Mouse (Mus musculus) MEL (cell line): ENCODE measurements around the gene Arid1b. TPM values are rescaled to one million over a fixed set of nuclear protein-coding genes. Genes with fewer than 3 reads are reported as not detected.

Experiments
- DNase-seq: peaks from one replicate; pipeline ENCODE4 v3.0.0; 2011; ENCODE audit warnings: low read depth, low spot score
- H3K27ac ChIP-seq: 2 replicates; pipeline ENCODE4 v1.5.1; 2012; ENCODE audit warnings: low read depth, mild to moderate bottlenecking, control low read depth, low read length, moderate library complexity; ENCODE audit not compliant: control insufficient read depth
- H3K27me3 ChIP-seq, 2 experiments: fragments of 150-350 bp in 1 of 2; sonication (generic) in 1 of 2; 2 replicates each; pipeline ENCODE4 v1.6.1; 2012; ENCODE audit warnings: low read length in 2 of 2, mild to moderate bottlenecking in 2 of 2, improper control_type of control experiment in 1 of 2, moderate library complexity in 1 of 2; ENCODE audit not compliant: insufficient read depth in 2 of 2, control insufficient read depth in 1 of 2
- H3K36me3 ChIP-seq, 2 experiments: 2 replicates each; pipeline ENCODE4 v1.6.1; 2012 to 2014; ENCODE audit warnings: low read length in 2 of 2, improper control_type of control experiment in 1 of 2, inconsistent platforms in 1 of 2, mild to moderate bottlenecking in 1 of 2; ENCODE audit not compliant: insufficient read depth in 2 of 2, control insufficient read depth in 1 of 2
- H3K4me1 ChIP-seq, 2 experiments: fragments of 150-350 bp in 1 of 2; sonication (generic) in 1 of 2; 2 replicates each; pipeline ENCODE4 v1.6.1; 2012; ENCODE audit warnings: low read length in 2 of 2, improper control_type of control experiment in 1 of 2, mild to moderate bottlenecking in 1 of 2; ENCODE audit not compliant: insufficient read depth in 2 of 2, control insufficient read depth in 1 of 2
- H3K4me3 ChIP-seq, 2 experiments: fragments of 150-350 bp in 1 of 2; sonication (generic) in 1 of 2; 2 replicates each; pipeline ENCODE4 v1.5.1; 2012; ENCODE audit warnings: low read depth in 2 of 2, low read length in 2 of 2, mild to moderate bottlenecking in 2 of 2, moderate library complexity in 2 of 2, control low read depth in 1 of 2, improper control_type of control experiment in 1 of 2; ENCODE audit not compliant: control insufficient read depth in 1 of 2, insufficient read depth in 1 of 2
- H3K79me2 ChIP-seq: 2 replicates; pipeline ENCODE4 v1.6.1; 2012; ENCODE audit warnings: mild to moderate bottlenecking, low read length, moderate library complexity; ENCODE audit not compliant: control insufficient read depth, poor library complexity, insufficient read depth
- H3K9ac ChIP-seq: 2 replicates; pipeline ENCODE4 v1.6.1; 2012; ENCODE audit warnings: low read depth, mild to moderate bottlenecking, control low read depth, low read length, moderate library complexity; ENCODE audit not compliant: control insufficient read depth, poor library complexity, severe bottlenecking
- H3K9me3 ChIP-seq: fragments of 150-350 bp; sonication (generic); replicated peaks from 2 replicates; pipeline ENCODE4 v1.6.1; 2012; ENCODE audit warnings: mild to moderate bottlenecking, low read length, improper control_type of control experiment, moderate library complexity; ENCODE audit not compliant: insufficient read depth
- BHLHE40 ChIP-seq: IDR thresholded peaks from 2 replicates; pipeline ENCODE4 v1.6.1; 2012; ENCODE audit warnings: low read depth, mild to moderate bottlenecking, inconsistent platforms, low read length, improper control_type of control experiment, borderline replicate concordance
- CHD1 ChIP-seq: IDR thresholded peaks from 2 replicates; pipeline ENCODE4 v1.6.1; 2012; ENCODE audit warnings: low read depth, mild to moderate bottlenecking, inconsistent platforms, low read length, improper control_type of control experiment
- E2F4 ChIP-seq: IDR thresholded peaks from 2 replicates; pipeline ENCODE4 v1.6.1; 2011; ENCODE audit warnings: low read depth, low read length, improper control_type of control experiment, borderline replicate concordance
- ELF1 ChIP-seq: IDR thresholded peaks from 2 replicates; pipeline ENCODE4 v1.6.1; 2014; ENCODE audit warnings: low read depth, mild to moderate bottlenecking, inconsistent platforms, low read length, improper control_type of control experiment, moderate library complexity
- EP300 ChIP-seq, 2 experiments: IDR thresholded peaks; 2 replicates each; pipeline ENCODE4 v1.6.1; 2011; ENCODE audit warnings: improper control_type of control experiment in 2 of 2, low read length in 2 of 2, low read depth in 1 of 2, mild to moderate bottlenecking in 1 of 2
- ETS1 ChIP-seq: IDR thresholded peaks from 2 replicates; pipeline ENCODE4 v1.6.1; 2012; ENCODE audit warnings: low read depth, mild to moderate bottlenecking, inconsistent platforms, low read length, improper control_type of control experiment, moderate library complexity
- GATA1 ChIP-seq: IDR thresholded peaks from 2 replicates; pipeline ENCODE4 v1.6.1; 2011; ENCODE audit warnings: low read depth, low read length, improper control_type of control experiment
- HCFC1 ChIP-seq: IDR thresholded peaks from 2 replicates; pipeline ENCODE4 v1.6.1; 2012; ENCODE audit warnings: low read depth, mild to moderate bottlenecking, inconsistent platforms, low read length, improper control_type of control experiment, moderate library complexity
- JUND ChIP-seq: IDR thresholded peaks from 2 replicates; pipeline ENCODE4 v1.6.1; 2011; ENCODE audit warnings: low read depth, mild to moderate bottlenecking, improper control_type of control experiment, low read length
- MAX ChIP-seq: IDR thresholded peaks from 2 replicates; pipeline ENCODE4 v1.6.1; 2011; ENCODE audit warnings: low read length, improper control_type of control experiment
- NELFE ChIP-seq: IDR thresholded peaks from 2 replicates; pipeline ENCODE4 v1.6.1; 2011; ENCODE audit warnings: low read depth, low read length, improper control_type of control experiment
- NRF1 ChIP-seq: IDR thresholded peaks from 2 replicates; pipeline ENCODE4 v1.6.1; 2014; ENCODE audit warnings: low read depth, mild to moderate bottlenecking, inconsistent platforms, low read length, improper control_type of control experiment, moderate library complexity; ENCODE audit not compliant: poor library complexity, insufficient read depth, severe bottlenecking
- POLR2AphosphoS5 ChIP-seq: IDR thresholded peaks from 2 replicates; pipeline ENCODE4 v1.6.1; 2012; ENCODE audit warnings: low read depth, borderline replicate concordance, mild to moderate bottlenecking, inconsistent platforms, low read length, moderate library complexity, mixed read lengths
- RAD21 ChIP-seq: IDR thresholded peaks from 2 replicates; pipeline ENCODE4 v1.6.1; 2011; ENCODE audit warnings: mild to moderate bottlenecking, low read depth, low read length, improper control_type of control experiment
- SIN3A ChIP-seq: IDR thresholded peaks from 2 replicates; pipeline ENCODE4 v1.6.1; 2012; ENCODE audit warnings: low read length, improper control_type of control experiment, inconsistent platforms
- SMC3 ChIP-seq: IDR thresholded peaks from 2 replicates; pipeline ENCODE4 v1.6.1; 2011; ENCODE audit warnings: low read depth, low read length, improper control_type of control experiment
- TAL1 ChIP-seq: IDR thresholded peaks from 2 replicates; pipeline ENCODE4 v1.6.1; 2012; ENCODE audit warnings: mild to moderate bottlenecking, inconsistent platforms, low read length, moderate library complexity, mixed read lengths
- UBTF ChIP-seq: IDR thresholded peaks from 2 replicates; pipeline ENCODE4 v1.6.1; 2012; ENCODE audit warnings: low read depth, mild to moderate bottlenecking, inconsistent platforms, low read length, improper control_type of control experiment, moderate library complexity, borderline replicate concordance; ENCODE audit not compliant: insufficient read depth
- USF1 ChIP-seq: IDR thresholded peaks from 2 replicates; pipeline ENCODE4 v1.6.1; 2014; ENCODE audit warnings: low read depth, mild to moderate bottlenecking, inconsistent platforms, low read length, improper control_type of control experiment, moderate library complexity
- ZKSCAN1 ChIP-seq: IDR thresholded peaks from 2 replicates; pipeline ENCODE4 v1.6.1; 2012; ENCODE audit warnings: low read depth, mild to moderate bottlenecking, inconsistent platforms, low read length, improper control_type of control experiment, moderate library complexity
- ZNF384 ChIP-seq: IDR thresholded peaks from 2 replicates; pipeline ENCODE4 v1.6.1; 2012; ENCODE audit warnings: low read depth, mild to moderate bottlenecking, inconsistent platforms, low read length, improper control_type of control experiment
- polyA plus RNA-seq, 2 experiments: library from polyadenylated mRNA; stranded (reverse) in 1 of 2; unstranded in 1 of 2; fragments of >175 nt in 1 of 2; fragments of >200 nt in 1 of 2; gene quantifications; 2 replicates each; pipeline versions ENCODE4 v1.2.1 to v1.2.4; 2012; ENCODE audit warnings: low replicate concordance in 2 of 2, low read depth in 1 of 2; ENCODE audit not compliant: insufficient read length in 2 of 2, insufficient read depth in 1 of 2, missing spikeins in 1 of 2
- total RNA-seq: library from RNA; depleted of rRNA; stranded (reverse); fragments of 300-350 nt; gene quantifications from 2 replicates; pipeline ENCODE4 v1.2.3, GENCODE M21; 2012

Gene Arid1b
- total and polyA plus RNA-seq, 3 experiments: 13.4 to 17.4 TPM; not detected in 1

DNA sequence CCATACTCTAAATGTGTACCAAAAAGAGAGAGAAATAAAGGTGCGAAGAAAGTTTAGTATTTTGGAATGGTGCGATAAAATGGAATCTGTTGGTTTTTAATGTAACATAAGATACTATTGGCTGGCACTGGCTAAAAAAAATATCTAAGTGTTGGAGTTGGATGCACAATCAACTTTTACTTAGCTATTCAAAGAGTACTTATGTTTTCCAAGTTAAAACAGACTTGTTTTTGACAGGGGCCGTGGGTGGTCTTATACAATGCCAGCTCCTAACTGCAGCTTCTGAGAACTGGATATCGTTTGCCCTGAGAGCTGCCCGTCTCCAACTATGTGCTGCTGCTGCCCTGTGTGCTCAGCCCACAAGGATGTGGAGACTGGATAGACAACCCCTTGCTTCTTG lies 351.7 kb downstream of the Arid1b start:
- H3K4me1 ChIP-seq: no peaks in the 10 kb centered on the region
- TF ChIP-seq SIN3A: no peak
- no peak for TF ChIP-seq E2F4
- TF ChIP-seq RAD21: no peak
- TF ChIP-seq UBTF: no peak
- no peak for TF ChIP-seq MAX
- no peak for TF ChIP-seq EP300 (IDR thresholded peaks at IDR 0.05; ENCODE audit: low read depth in 1 of 2, low read length in 2 of 2)
- TF ChIP-seq NELFE: no peak
- TF ChIP-seq ZKSCAN1: no peak
- TF ChIP-seq TAL1: no peak
- no peak for TF ChIP-seq NRF1
- no peak for TF ChIP-seq BHLHE40
- TF ChIP-seq ETS1: no peak
- no peak for TF ChIP-seq USF1
- TF ChIP-seq SMC3: no peak
- no peak overlapping the region for H3K4me3 ChIP-seq
- no peak overlapping the region for H3K9ac ChIP-seq
- DNase-seq: no peak
- H3K9me3 ChIP-seq: no peaks in the 10 kb centered on the region
- H3K36me3 ChIP-seq: no peaks in the 10 kb centered on the region; a peak in 1 of 4 replicates
- no peak overlapping the region for H3K27ac ChIP-seq
- no peaks in the 10 kb centered on the region for H3K27me3 ChIP-seq
- H3K79me2 ChIP-seq: no peaks in the 10 kb centered on the region

- H3K4me1 ChIP-seq: no peaks in the 10 kb centered on the region
- DNase-seq: no peak
- no peak overlapping the region for H3K4me3 ChIP-seq
- H3K27ac ChIP-seq: no peak overlapping the region
- H3K36me3 ChIP-seq: no peaks in the 10 kb centered on the region
- H3K9me3 ChIP-seq: no peaks in the 10 kb centered on the region
- H3K27me3 ChIP-seq: no peaks in the 10 kb centered on the region
- H3K79me2 ChIP-seq: no peaks in the 10 kb centered on the region
- H3K9ac ChIP-seq: no peak overlapping the region
- no peak for TF ChIP-seq EP300 (IDR thresholded peaks at IDR 0.05; ENCODE audit: low read depth in 1 of 2, low read length in 2 of 2)
- TF ChIP-seq HCFC1: no peak
- TF ChIP-seq GATA1: no peak
- no peak for TF ChIP-seq USF1
- TF ChIP-seq SIN3A: no peak
- TF ChIP-seq CHD1: no peak
- no peak for TF ChIP-seq RAD21
- TF ChIP-seq ZKSCAN1: no peak
- TF ChIP-seq BHLHE40: no peak
- no peak for TF ChIP-seq SMC3
- TF ChIP-seq ELF1: no peak
- no peak for TF ChIP-seq NRF1
- no peak for TF ChIP-seq JUND
- TF ChIP-seq ZNF384: no peak
- no peak for TF ChIP-seq NELFE
- TF ChIP-seq ETS1: no peak
- TF ChIP-seq POLR2AphosphoS5: no peak
These were observed 358.8 kb downstream of the Arid1b start for GRCm38 (mm10) chr17:5352901-5353300.
